Mouse (Mus musculus) G1E (cell line): ENCODE data around the gene Abl1.

Experiments used
- CTCF ChIP-seq: IDR thresholded peaks from 2 replicates; pipeline ENCODE4 v1.5.1; 2012; ENCODE audit warnings: low read depth, low read length, inconsistent platforms, mixed read lengths
- GATA2 ChIP-seq: IDR thresholded peaks from 2 replicates; pipeline ENCODE4 v1.6.1; 2012; ENCODE audit warnings: low read depth, low read length, inconsistent platforms, borderline replicate concordance

- no peak for TF ChIP-seq CTCF
- TF ChIP-seq GATA2, result no peak
Observed at GRCm38 (mm10) chr2:31850141-31850540, 162.0 kb downstream of the Abl1 start.
